Mouse (Mus musculus): ENCODE measurements around the gene Ccdc167.
"Not testable (repeated sequence)": the region's sequence is repeated elsewhere in the genome, so short reads cannot be mapped to it uniquely, and the experiment has no call there.

Gene Ccdc167

GRCm38 (mm10) chr17:29725027-29725620 lies 8.3 kb upstream of the Ccdc167 start:
- TF ChIP-seq CTCF (conservative IDR thresholded peaks at IDR 0.05; ENCODE audit: low read length) = no peak
- no peak for TF ChIP-seq NANOG (IDR thresholded peaks at IDR 0.05; ENCODE audit: borderline replicate concordance, low read length)
- TF ChIP-seq POU5F1 (IDR thresholded peaks at IDR 0.05; ENCODE audit: borderline replicate concordance, low read length) = no peak
- H3K36me3 ChIP-seq (ENCODE audit: insufficient read depth, low read length) = no peaks in the 10 kb centered on the region
- H3K9me3 ChIP-seq (ENCODE audit: low read length) = no peaks in the 10 kb centered on the region
- H3K27me3 ChIP-seq (ENCODE audit: insufficient read depth, low read length) = no peaks in the 10 kb centered on the region
- no peak overlapping the region for H3K4me3 ChIP-seq (replicated peaks; ENCODE audit: low read length)
- peaks cover 30% of the 10 kb centered on the region for H3K4me1 ChIP-seq (replicated peaks; ENCODE audit: low read depth, low read length)

DNA sequence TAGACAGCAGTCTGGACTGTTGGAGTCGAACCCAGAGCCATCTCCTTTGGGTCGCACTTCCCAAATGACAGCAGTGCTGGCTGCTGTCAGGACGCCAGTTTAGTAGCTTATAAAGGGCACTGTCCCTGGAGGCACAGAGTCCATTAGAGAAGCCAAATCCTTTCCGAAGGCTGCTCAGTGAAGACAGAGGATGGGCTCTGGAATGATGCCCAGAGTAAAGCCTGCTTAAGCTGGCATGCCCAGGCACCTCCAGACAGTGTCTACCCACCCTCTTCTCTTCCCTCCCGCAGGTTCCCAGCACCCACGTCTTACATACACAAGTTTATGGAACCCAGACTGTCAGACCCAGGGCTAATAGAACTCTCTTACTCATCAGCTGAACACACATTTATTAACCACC lies 7.8 kb upstream of the Ccdc167 start:
- H3K9me3 ChIP-seq (ENCODE audit: low read length) = no peaks in the 10 kb centered on the region
- H3K4me3 ChIP-seq (replicated peaks; ENCODE audit: low read length) = no peak overlapping the region
- no peaks in the 10 kb centered on the region for H3K27me3 ChIP-seq (ENCODE audit: insufficient read depth, low read length)
- H3K36me3 ChIP-seq (ENCODE audit: insufficient read depth, low read length) = no peaks in the 10 kb centered on the region
- TF ChIP-seq CTCF (conservative IDR thresholded peaks at IDR 0.05; ENCODE audit: low read length) = no peak
- TF ChIP-seq NANOG (IDR thresholded peaks at IDR 0.05; ENCODE audit: borderline replicate concordance, low read length) = no peak
- no peak for TF ChIP-seq POU5F1 (IDR thresholded peaks at IDR 0.05; ENCODE audit: borderline replicate concordance, low read length)
- peaks cover 34% of the 10 kb centered on the region for H3K4me1 ChIP-seq (replicated peaks; ENCODE audit: low read depth, low read length)

DNA sequence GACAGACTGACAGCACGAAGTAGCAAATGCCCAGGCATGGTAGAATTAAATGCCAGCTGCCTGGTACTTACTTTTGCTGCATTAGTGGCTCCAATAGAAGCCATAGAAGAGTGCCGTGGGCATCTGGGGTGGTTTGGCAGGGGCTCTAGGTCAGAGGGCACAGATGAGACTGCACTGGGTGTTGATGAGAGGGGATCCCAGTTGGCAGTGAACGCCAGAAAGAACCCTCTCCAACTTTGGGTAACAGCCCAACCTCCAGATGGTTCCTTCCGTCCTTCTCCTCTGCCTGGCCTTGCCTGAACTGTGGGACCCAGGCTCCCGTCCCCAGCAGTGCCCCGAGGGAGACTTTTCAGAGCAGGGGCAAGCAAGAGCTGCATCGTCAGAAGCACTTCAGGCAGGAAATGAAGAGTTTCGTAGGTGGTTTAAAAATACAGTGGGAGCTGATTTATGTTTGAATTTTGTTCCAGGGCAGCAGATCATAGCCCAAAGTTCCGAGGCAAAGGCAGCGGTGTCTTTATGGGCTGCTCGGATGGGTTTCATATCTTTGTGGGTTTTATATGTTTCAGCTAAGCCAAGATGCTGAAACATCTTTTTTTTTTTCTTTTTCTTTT lies 4.0 kb upstream of the Ccdc167 start:
- peaks cover 44% of the 10 kb centered on the region for H3K4me1 ChIP-seq (replicated peaks; ENCODE audit: low read depth, low read length)

DNA sequence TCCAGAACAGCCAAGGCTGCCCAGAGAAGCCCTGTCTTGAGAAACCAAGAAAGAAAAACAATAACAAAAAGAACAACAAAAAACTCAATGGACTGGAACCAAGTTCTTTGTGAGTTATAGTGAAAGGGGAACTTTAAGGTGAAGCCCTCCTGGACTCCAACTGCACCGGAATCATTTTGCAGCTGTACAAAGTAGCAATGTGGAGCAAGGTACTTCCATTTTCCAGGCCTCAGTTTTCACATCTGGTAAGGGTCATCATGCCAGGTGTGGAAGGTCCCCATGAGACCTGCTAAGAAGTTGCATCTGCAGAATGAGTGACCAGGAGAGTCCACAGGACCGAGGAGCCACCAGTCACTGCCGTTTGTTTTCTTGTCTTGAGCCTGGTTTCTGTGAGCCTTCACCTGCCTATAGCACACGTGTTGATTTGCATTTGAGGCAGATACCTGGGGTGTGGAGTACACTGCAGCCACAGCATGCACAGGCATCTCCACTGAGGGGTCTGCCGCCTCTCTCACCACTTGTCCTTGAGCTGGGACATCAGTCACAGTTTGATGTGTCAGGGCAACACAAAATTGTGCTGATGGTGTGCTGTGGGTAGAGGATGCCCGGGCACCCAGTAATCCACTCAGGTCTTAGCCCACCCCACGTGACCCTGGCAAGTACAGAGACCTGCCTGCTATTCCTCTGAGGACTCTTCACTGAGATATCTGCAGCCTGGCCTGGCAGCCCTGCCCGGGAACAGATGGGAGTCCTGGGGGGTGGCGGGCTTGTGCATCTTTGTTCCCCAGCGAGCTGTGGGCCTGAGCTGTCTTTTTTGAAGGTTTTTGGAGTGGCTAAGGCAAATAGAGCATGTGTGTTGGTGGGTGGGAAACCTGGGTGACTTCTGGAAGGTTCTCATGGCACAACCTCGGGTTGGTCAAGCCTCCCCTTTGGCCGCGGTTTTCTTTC lies 3.1 kb upstream of the Ccdc167 start:
- no peak overlapping the region for H3K4me3 ChIP-seq (replicated peaks; ENCODE audit: low read length)
- H3K36me3 ChIP-seq (ENCODE audit: insufficient read depth, low read length) = peaks cover 7% of the 10 kb centered on the region
- H3K9me3 ChIP-seq (ENCODE audit: low read length) = no peaks in the 10 kb centered on the region
- H3K4me1 ChIP-seq (replicated peaks; ENCODE audit: low read depth, low read length) = peaks cover 50% of the 10 kb centered on the region
- no peaks in the 10 kb centered on the region for H3K27me3 ChIP-seq (ENCODE audit: insufficient read depth, low read length)
- TF ChIP-seq NANOG (IDR thresholded peaks at IDR 0.05; ENCODE audit: borderline replicate concordance, low read length) (no peak), POU5F1 (IDR thresholded peaks at IDR 0.05; ENCODE audit: borderline replicate concordance, low read length) (no peak), CTCF (conservative IDR thresholded peaks at IDR 0.05; ENCODE audit: low read length) (no peak)

More for the DNA sequence above, 4.0 kb upstream of the Ccdc167 start:
- no peaks in the 10 kb centered on the region for H3K9me3 ChIP-seq (ENCODE audit: low read length)
- no peaks in the 10 kb centered on the region for H3K36me3 ChIP-seq (ENCODE audit: insufficient read depth, low read length)
- no peaks in the 10 kb centered on the region for H3K27me3 ChIP-seq (ENCODE audit: insufficient read depth, low read length)
- no peak for TF ChIP-seq NANOG (IDR thresholded peaks at IDR 0.05; ENCODE audit: borderline replicate concordance, low read length)
- TF ChIP-seq CTCF (conservative IDR thresholded peaks at IDR 0.05; ENCODE audit: low read length) = no peak
- no peak for TF ChIP-seq POU5F1 (IDR thresholded peaks at IDR 0.05; ENCODE audit: borderline replicate concordance, low read length)
- H3K4me3 ChIP-seq (replicated peaks; ENCODE audit: low read length) = no peak overlapping the region

DNA sequence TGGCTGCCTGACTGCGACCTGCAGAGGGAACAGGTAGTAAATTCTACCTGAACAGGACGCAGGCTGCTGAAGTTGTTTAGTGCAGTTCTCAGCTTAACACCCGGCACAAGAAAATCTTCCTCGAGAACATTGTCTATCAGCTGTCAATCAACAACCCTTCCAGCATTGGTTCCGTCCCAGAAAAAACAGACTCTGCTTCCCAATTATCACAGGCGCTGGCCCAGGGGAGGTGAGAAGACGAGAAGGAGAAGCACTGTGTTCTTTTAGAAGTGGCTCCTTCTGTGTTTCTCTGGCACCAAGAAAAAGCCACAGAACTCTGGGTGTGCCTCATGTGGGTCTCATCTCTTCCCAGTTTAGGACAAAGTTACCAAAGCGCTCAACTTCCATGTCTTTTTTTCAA lies 1.8 kb upstream of the Ccdc167 start:
- no peaks in the 10 kb centered on the region for H3K27me3 ChIP-seq (ENCODE audit: insufficient read depth, low read length)
- H3K4me1 ChIP-seq (replicated peaks; ENCODE audit: low read depth, low read length) = peaks cover 50% of the 10 kb centered on the region
- H3K9me3 ChIP-seq (ENCODE audit: low read length) = no peaks in the 10 kb centered on the region
- TF ChIP-seq NANOG (IDR thresholded peaks at IDR 0.05; ENCODE audit: borderline replicate concordance, low read length) (no peak), CTCF (conservative IDR thresholded peaks at IDR 0.05; ENCODE audit: low read length) (no peak), POU5F1 (IDR thresholded peaks at IDR 0.05; ENCODE audit: borderline replicate concordance, low read length) (no peak)
- peaks cover 16% of the 10 kb centered on the region for H3K36me3 ChIP-seq (ENCODE audit: insufficient read depth, low read length)
- H3K4me3 ChIP-seq (replicated peaks; ENCODE audit: low read length) = no peak overlapping the region

GRCm38 (mm10) chr17:29713734-29714133 lies 3.1 kb downstream of the Ccdc167 start:
- H3K4me1 ChIP-seq (replicated peaks; ENCODE audit: low read depth, low read length) = peaks cover 64% of the 10 kb centered on the region
- not testable (repeated sequence) for H3K27me3 ChIP-seq (ENCODE audit: insufficient read depth, low read length); H3K9me3 ChIP-seq (ENCODE audit: low read length); H3K4me3 ChIP-seq (replicated peaks; ENCODE audit: low read length)
- H3K36me3 ChIP-seq (ENCODE audit: insufficient read depth, low read length) = peaks cover 57% of the 10 kb centered on the region

- no peaks in the 10 kb centered on the region for H3K27me3 ChIP-seq (ENCODE audit: insufficient read depth, low read length)
- TF ChIP-seq NANOG (IDR thresholded peaks at IDR 0.05; ENCODE audit: borderline replicate concordance, low read length) (no peak), CTCF (conservative IDR thresholded peaks at IDR 0.05; ENCODE audit: low read length) (no peak), POU5F1 (IDR thresholded peaks at IDR 0.05; ENCODE audit: borderline replicate concordance, low read length) (no peak)
- H3K36me3 ChIP-seq (ENCODE audit: insufficient read depth, low read length) = peaks cover 69% of the 10 kb centered on the region
- H3K4me1 ChIP-seq (replicated peaks; ENCODE audit: low read depth, low read length) = peaks cover 74% of the 10 kb centered on the region
- H3K9me3 ChIP-seq (ENCODE audit: low read length) = no peaks in the 10 kb centered on the region
- no peak overlapping the region for H3K4me3 ChIP-seq (replicated peaks; ENCODE audit: low read length)
Observed at GRCm38 (mm10) chr17:29712565-29712964, 4.3 kb downstream of the Ccdc167 start.

DNA sequence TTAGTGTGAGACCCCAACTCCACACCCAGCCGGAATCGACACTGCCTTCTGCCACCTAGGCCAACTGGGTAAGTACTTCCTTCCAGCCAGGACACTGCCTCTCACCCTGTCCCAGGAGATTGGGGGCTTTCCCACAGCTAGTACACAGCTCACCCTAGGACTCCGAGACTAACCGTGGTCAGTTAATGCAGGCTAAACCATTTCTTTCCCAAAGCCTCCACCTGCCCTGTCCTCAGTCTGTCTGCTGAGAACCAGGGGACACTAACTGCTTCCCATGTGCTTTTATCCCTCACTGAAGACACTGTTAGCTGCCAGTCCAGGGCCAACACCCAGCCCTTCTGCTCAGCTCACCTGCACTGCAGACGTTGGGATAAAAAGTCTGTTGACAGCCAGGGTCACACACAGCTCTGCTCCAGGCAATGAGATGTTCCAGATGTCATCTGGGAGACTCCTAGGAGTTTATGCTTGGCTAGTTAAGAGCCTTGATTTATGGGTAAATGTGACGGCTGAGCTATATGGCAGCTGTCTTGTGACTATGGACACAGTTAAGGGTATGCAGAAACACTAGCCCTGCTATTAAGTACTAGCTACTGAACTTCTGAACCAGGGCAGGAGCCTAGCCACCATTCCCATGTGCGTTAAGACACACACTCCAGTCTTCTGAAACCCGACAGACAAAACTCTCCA lies 5.0 kb downstream of the Ccdc167 start:
- TF ChIP-seq CTCF (conservative IDR thresholded peaks at IDR 0.05; ENCODE audit: low read length) (no peak), NANOG (IDR thresholded peaks at IDR 0.05; ENCODE audit: borderline replicate concordance, low read length) (no peak), POU5F1 (IDR thresholded peaks at IDR 0.05; ENCODE audit: borderline replicate concordance, low read length) (no peak)
- no peaks in the 10 kb centered on the region for H3K27me3 ChIP-seq (ENCODE audit: insufficient read depth, low read length)
- no peak overlapping the region for H3K4me3 ChIP-seq (replicated peaks; ENCODE audit: low read length)
- H3K9me3 ChIP-seq (ENCODE audit: low read length) = no peaks in the 10 kb centered on the region
- peaks cover 77% of the 10 kb centered on the region for H3K4me1 ChIP-seq (replicated peaks; ENCODE audit: low read depth, low read length)
- H3K36me3 ChIP-seq (ENCODE audit: insufficient read depth, low read length) = peaks cover 71% of the 10 kb centered on the region

Measured in E14TG2a.4 (cell line).